Mouse (Mus musculus) testis, adult 2 months (tissue): ENCODE data around the gene Phf6. TPM values are rescaled to one million over a fixed set of nuclear protein-coding genes. Genes with fewer than 3 reads are reported as not detected.

ENCODE experiments used
- H3K27ac ChIP-seq: fragments of 200-500 bp; 2 replicates; pipeline ENCODE4 v1.5.1; 2012; ENCODE audit warnings: low read depth, low read length; ENCODE audit not compliant: control insufficient read depth, insufficient read depth
- H3K27me3 ChIP-seq: fragments of 200-500 bp; 2 replicates; pipeline ENCODE4 v1.6.1; 2012; ENCODE audit warnings: mild to moderate bottlenecking, low read length, moderate library complexity; ENCODE audit not compliant: control insufficient read depth, insufficient read depth
- H3K36me3 ChIP-seq: fragments of 200-500 bp; 2 replicates; pipeline ENCODE4 v1.6.1; 2012; ENCODE audit warnings: mild to moderate bottlenecking, low read length; ENCODE audit not compliant: control insufficient read depth, insufficient read depth
- H3K4me1 ChIP-seq: fragments of 200-500 bp; 2 replicates; pipeline ENCODE4 v1.6.1; 2012; ENCODE audit warnings: low read length; ENCODE audit not compliant: control insufficient read depth, insufficient read depth
- H3K4me3 ChIP-seq: fragments of 200-500 bp; 2 replicates; pipeline ENCODE4 v1.5.1; 2012; ENCODE audit warnings: low read depth, mild to moderate bottlenecking, low read length, moderate library complexity, mixed read lengths; ENCODE audit not compliant: control insufficient read depth
- CTCF ChIP-seq: fragments of 200-500 bp; IDR thresholded peaks from 2 replicates; pipeline ENCODE4 v1.5.1; 2012; ENCODE audit warnings: low read depth, mild to moderate bottlenecking, inconsistent platforms, low read length, moderate library complexity; ENCODE audit not compliant: control insufficient read depth, insufficient read depth, insufficient replicate concordance
- POLR2A ChIP-seq: fragments of 200-500 bp; IDR thresholded peaks from 2 replicates; pipeline ENCODE4 v1.6.1; 2012; ENCODE audit warnings: low read depth, mild to moderate bottlenecking, inconsistent platforms, low read length, moderate library complexity; ENCODE audit not compliant: control insufficient read depth
- polyA plus RNA-seq: library from polyadenylated mRNA; depleted of rRNA; stranded (reverse); fragments of >200 nt; gene quantifications from 2 replicates; pipeline ENCODE4 v1.2.3, GENCODE M21; 2012

Phf6 gene
- polyA plus RNA-seq, 1 experiment, result 1.6 TPM

- Histone ChIP-seq H3K27ac (no peak overlapping the region), H3K27me3 (no peaks in the 10 kb centered on the region), H3K4me1 (no peaks in the 10 kb centered on the region), H3K36me3 (no peaks in the 10 kb centered on the region), H3K4me3 (no peak overlapping the region)
- TF ChIP-seq POLR2A (no peak), CTCF (no peak)
These were observed 37.6 kb downstream of the Phf6 start for GRCm38 (mm10) chrX:52949713-52950112.

- TF ChIP-seq CTCF (no peak), POLR2A (no peak)
These were observed 44.9 kb downstream of the Phf6 start for GRCm38 (mm10) chrX:52956942-52957341.

GRCm38 (mm10) chrX:52961559-52962110, 49.6 kb downstream of the Phf6 start:
- Histone ChIP-seq H3K36me3 (no peaks in the 10 kb centered on the region), H3K4me3 (no peak overlapping the region), H3K27ac (no peak overlapping the region), H3K4me1 (no peaks in the 10 kb centered on the region), H3K27me3 (no peaks in the 10 kb centered on the region)
- TF ChIP-seq CTCF (no peak), POLR2A (no peak)

More at GRCm38 (mm10) chrX:52956942-52957341, 44.9 kb downstream of the Phf6 start:
- Histone ChIP-seq H3K4me3 (no peak overlapping the region), H3K27me3 (no peaks in the 10 kb centered on the region), H3K27ac (no peak overlapping the region), H3K36me3 (no peaks in the 10 kb centered on the region), H3K4me1 (no peaks in the 10 kb centered on the region)

DNA sequence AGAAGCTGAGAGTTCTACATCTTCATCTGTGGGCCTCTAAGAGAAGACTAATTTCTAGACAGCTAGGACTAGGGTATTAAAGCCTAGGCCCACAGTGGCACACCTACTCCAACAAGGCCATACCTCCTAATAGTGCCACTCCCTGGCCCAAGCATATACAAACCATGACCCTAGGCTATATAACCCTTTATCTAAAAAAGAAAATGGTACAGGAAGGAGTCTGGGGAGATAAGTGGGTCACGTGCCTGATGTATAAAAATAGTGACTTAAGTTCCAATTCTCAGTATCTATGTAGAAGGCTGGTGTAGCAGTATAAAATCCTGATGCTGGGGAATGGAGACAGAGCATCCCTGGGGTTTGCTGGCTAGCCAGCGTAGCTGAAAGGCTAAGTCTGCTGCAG, 53.1 kb downstream of the Phf6 start:
- no peaks in the 10 kb centered on the region for H3K27me3 ChIP-seq
- H3K27ac ChIP-seq, result no peak overlapping the region
- H3K36me3 ChIP-seq, result no peaks in the 10 kb centered on the region
- H3K4me3 ChIP-seq, result no peak overlapping the region
- H3K4me1 ChIP-seq, result no peaks in the 10 kb centered on the region
- no peak for TF ChIP-seq CTCF

GRCm38 (mm10) chrX:52971211-52972006, 59.3 kb downstream of the Phf6 start:
- Histone ChIP-seq H3K4me3 (no peak overlapping the region), H3K27me3 (no peaks in the 10 kb centered on the region), H3K4me1 (peaks cover 3% of the 10 kb centered on the region; the same call in 1 of the 2 replicates), H3K36me3 (no peaks in the 10 kb centered on the region), H3K27ac (peak overlapping the region; percentile 62; the same call in 1 of the 2 replicates)
- TF ChIP-seq POLR2A (no peak), CTCF (no peak)

DNA sequence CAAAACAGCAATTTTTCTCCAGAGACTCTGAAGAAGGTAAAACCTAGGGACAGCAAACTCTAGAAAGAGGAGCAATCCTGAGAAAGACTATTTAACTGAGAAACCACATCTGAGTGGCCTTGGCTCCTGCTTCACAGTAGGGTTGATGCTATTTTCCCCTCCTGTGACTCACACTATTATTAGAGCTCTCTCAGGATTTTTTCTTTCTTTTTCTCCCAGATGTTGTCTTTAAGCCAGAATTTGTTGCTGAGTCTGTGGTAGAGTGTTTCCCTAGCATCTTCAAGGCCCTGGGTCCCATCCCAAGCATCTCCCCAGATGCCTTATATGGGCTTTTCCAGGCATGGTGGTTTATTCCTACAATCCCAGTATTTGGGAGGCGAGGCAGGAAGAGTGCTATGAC, 60.1 kb downstream of the Phf6 start:
- H3K4me1 ChIP-seq, result peaks cover 3% of the 10 kb centered on the region; the same call in 1 of the 2 replicates
- TF ChIP-seq CTCF (no peak), POLR2A (no peak)
- no peaks in the 10 kb centered on the region for H3K36me3 ChIP-seq
- no peak overlapping the region for H3K27ac ChIP-seq
- H3K27me3 ChIP-seq, result no peaks in the 10 kb centered on the region
- H3K4me3 ChIP-seq, result no peak overlapping the region

DNA sequence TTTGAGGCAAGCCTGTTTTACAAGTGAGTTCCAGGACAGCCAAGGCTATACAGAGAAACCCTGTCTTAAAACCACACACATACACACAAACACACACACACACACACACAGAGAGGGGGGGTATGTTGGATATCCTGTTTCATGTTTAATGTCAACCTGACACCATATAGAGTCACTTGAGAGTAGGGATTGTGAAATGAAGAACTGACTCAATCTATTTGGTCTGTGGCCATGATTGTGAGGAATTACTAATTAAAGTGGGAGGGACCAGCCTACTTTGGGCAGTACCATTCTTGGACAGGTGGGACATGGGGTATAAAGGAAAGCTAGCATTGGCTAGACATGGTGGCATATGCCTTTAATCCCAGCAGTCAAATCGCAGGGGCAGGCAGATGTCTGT, 60.6 kb downstream of the Phf6 start:
- Histone ChIP-seq H3K27ac (no peak overlapping the region), H3K4me3 (no peak overlapping the region), H3K4me1 (peaks cover 3% of the 10 kb centered on the region; the same call in 1 of the 2 replicates), H3K36me3 (no peaks in the 10 kb centered on the region), H3K27me3 (no peaks in the 10 kb centered on the region)
- TF ChIP-seq POLR2A, result no peak
- TF ChIP-seq CTCF, result no peak

GRCm38 (mm10) chrX:52978576-52978975, 66.5 kb downstream of the Phf6 start:
- no peaks in the 10 kb centered on the region for H3K4me1 ChIP-seq

More at GRCm38 (mm10) chrX:52978576-52978975, 66.5 kb downstream of the Phf6 start:
- no peak for TF ChIP-seq CTCF
- no peak for TF ChIP-seq POLR2A
- no peak overlapping the region for H3K4me3 ChIP-seq
- no peaks in the 10 kb centered on the region for H3K27me3 ChIP-seq
- H3K36me3 ChIP-seq, result no peaks in the 10 kb centered on the region
- no peak overlapping the region for H3K27ac ChIP-seq
